Mouse (Mus musculus) neural tube, embryonic 12.5 days (tissue): Measurements from ENCODE around the gene Atf5. TPM values are rescaled to one million over a fixed set of nuclear protein-coding genes. Genes with fewer than 3 reads are reported as not detected.

ENCODE experiments used
- ATAC-seq: fragments of 200-750 bp; cut with Nextera tagmentation; 2 replicates; pipeline ENCODE4 v1.8.0; 2017; ENCODE audit warnings: low read depth, mild to moderate bottlenecking, moderate TSS enrichment, moderate library complexity; ENCODE audit not compliant: low FRiP score
- H3K27ac ChIP-seq: fragments of 300-500 bp; sonication (generic); 2 replicates; pipeline ENCODE4 v1.5.1; 2016
- H3K27me3 ChIP-seq: fragments of 300-500 bp; sonication (generic); replicated peaks from 2 replicates; pipeline ENCODE4 v1.6.1; 2016; ENCODE audit warnings: mild to moderate bottlenecking
- H3K36me3 ChIP-seq: fragments of 300-500 bp; sonication (generic); 2 replicates; pipeline ENCODE4 v1.6.1; 2016; ENCODE audit warnings: mild to moderate bottlenecking
- H3K4me1 ChIP-seq: fragments of 300-500 bp; sonication (generic); 2 replicates; pipeline ENCODE4 v1.6.1; 2016
- H3K4me2 ChIP-seq: fragments of 300-500 bp; sonication (generic); replicated peaks from 2 replicates; pipeline ENCODE4 v1.6.1; 2016; ENCODE audit warnings: mild to moderate bottlenecking
- H3K4me3 ChIP-seq: fragments of 300-500 bp; sonication (generic); 2 replicates; pipeline ENCODE4 v1.5.1; 2016
- H3K9ac ChIP-seq: fragments of 300-500 bp; sonication (generic); 2 replicates; pipeline ENCODE4 v1.6.1; 2016; ENCODE audit warnings: mild to moderate bottlenecking
- H3K9me3 ChIP-seq: fragments of 300-500 bp; sonication (generic); 2 replicates; pipeline ENCODE4 v1.6.1; 2016; ENCODE audit warnings: mild to moderate bottlenecking
- WGBS: fragments of 180-500 bp; shearing (Covaris S2); methylation state at CpG from one replicate; pipeline ENCODE4 v1.1.7; 2016; 5-methylcytosine and 5-hydroxymethylcytosine counted together
- polyA plus RNA-seq: library from polyadenylated mRNA; unstranded; fragments of >200 nt; fragmentation: Nextera tagmentation; extraction: Ambion mirVana; gene quantifications from 2 replicates; pipeline ENCODE4 v1.2.1, GENCODE M21; 2016

The Atf5 gene
- polyA plus RNA-seq, 1 experiment from 2014 or later: 4.8 TPM

GRCm38 (mm10) chr7:44847772-44848171 lies 31.3 kb upstream of the Atf5 start:
- H3K4me3 ChIP-seq: peak overlapping the region; percentile 84
- no peaks in the 10 kb centered on the region for H3K27me3 ChIP-seq
- no peak overlapping the region for H3K27ac ChIP-seq
- H3K4me2 ChIP-seq: peak overlapping the region; percentile 88
- ATAC-seq: no peak
- peaks cover 32% of the 10 kb centered on the region for H3K4me1 ChIP-seq
- H3K9ac ChIP-seq: peak overlapping the region; percentile 49
- peaks cover 46% of the 10 kb centered on the region for H3K36me3 ChIP-seq
- 82% methylated on average over 5 of the region's 5 CpGs for WGBS
- no peaks in the 10 kb centered on the region for H3K9me3 ChIP-seq

- 93% methylated on average over 7 of the region's 7 CpGs for WGBS
- peaks cover 30% of the 10 kb centered on the region for H3K4me1 ChIP-seq
- ATAC-seq: no peak
- H3K27ac ChIP-seq: no peak overlapping the region
- H3K4me3 ChIP-seq: no peak overlapping the region
- H3K4me2 ChIP-seq: no peak overlapping the region
- H3K36me3 ChIP-seq: peaks cover 52% of the 10 kb centered on the region
- peaks cover 7% of the 10 kb centered on the region; the same call in 1 of the 2 replicates for H3K27me3 ChIP-seq
- H3K9ac ChIP-seq: no peak overlapping the region
- H3K9me3 ChIP-seq: no peaks in the 10 kb centered on the region
Observed at GRCm38 (mm10) chr7:44846804-44847203, 30.3 kb upstream of the Atf5 start.

GRCm38 (mm10) chr7:44845006-44845405 lies 28.5 kb upstream of the Atf5 start:
- H3K36me3 ChIP-seq: peaks cover 66% of the 10 kb centered on the region
- no peak for ATAC-seq
- H3K4me2 ChIP-seq: no peak overlapping the region
- no peak overlapping the region for H3K27ac ChIP-seq
- WGBS: 93% methylated on average over 10 of the region's 10 CpGs
- H3K9me3 ChIP-seq: no peaks in the 10 kb centered on the region
- peaks cover 19% of the 10 kb centered on the region for H3K4me1 ChIP-seq
- no peak overlapping the region for H3K4me3 ChIP-seq
- no peak overlapping the region for H3K9ac ChIP-seq
- peaks cover 24% of the 10 kb centered on the region for H3K27me3 ChIP-seq

GRCm38 (mm10) chr7:44841825-44842463 lies 25.5 kb upstream of the Atf5 start:
- WGBS: 92% methylated on average over 8 of the region's 8 CpGs
- no peak overlapping the region for H3K27ac ChIP-seq
- H3K4me1 ChIP-seq: peaks cover 14% of the 10 kb centered on the region
- peaks cover 45% of the 10 kb centered on the region for H3K27me3 ChIP-seq
- H3K9ac ChIP-seq: no peak overlapping the region
- ATAC-seq: no peak
- no peak overlapping the region for H3K4me2 ChIP-seq
- no peak overlapping the region for H3K4me3 ChIP-seq
- H3K36me3 ChIP-seq: peaks cover 66% of the 10 kb centered on the region
- no peaks in the 10 kb centered on the region for H3K9me3 ChIP-seq

- no peak overlapping the region for H3K9ac ChIP-seq
- WGBS: 51% methylated on average over 14 of the region's 14 CpGs
Observed at GRCm38 (mm10) chr7:44840426-44840825, 24.0 kb upstream of the Atf5 start.

GRCm38 (mm10) chr7:44839491-44840191 lies 23.2 kb upstream of the Atf5 start:
- Histone ChIP-seq H3K9me3 (no peaks in the 10 kb centered on the region), H3K27ac (no peak overlapping the region), H3K36me3 (peaks cover 43% of the 10 kb centered on the region), H3K4me2 (peak overlapping the region; percentile 60), H3K9ac (peak overlapping the region; percentile 40; the same call in 1 of the 2 replicates), H3K4me1 (peaks cover 14% of the 10 kb centered on the region), H3K27me3 (peaks cover 45% of the 10 kb centered on the region), H3K4me3 (peak overlapping the region; percentile 23)
- 2% methylated on average over 58 of the region's 58 CpGs for WGBS
- peak; percentile 62 for ATAC-seq

More at GRCm38 (mm10) chr7:44840426-44840825, 24.0 kb upstream of the Atf5 start:
- H3K4me1 ChIP-seq: peaks cover 14% of the 10 kb centered on the region
- ATAC-seq: no peak
- H3K4me3 ChIP-seq: peak overlapping the region; percentile 23; the same call in 1 of the 2 replicates
- H3K9me3 ChIP-seq: no peaks in the 10 kb centered on the region
- H3K4me2 ChIP-seq: peak overlapping the region; percentile 60; the same call in 1 of the 2 replicates
- peaks cover 45% of the 10 kb centered on the region for H3K27me3 ChIP-seq
- peaks cover 51% of the 10 kb centered on the region for H3K36me3 ChIP-seq
- H3K27ac ChIP-seq: no peak overlapping the region

GRCm38 (mm10) chr7:44839171-44839490 lies 22.7 kb upstream of the Atf5 start:
- H3K9me3 ChIP-seq: no peaks in the 10 kb centered on the region
- H3K36me3 ChIP-seq: peaks cover 38% of the 10 kb centered on the region
- H3K27me3 ChIP-seq: peaks cover 45% of the 10 kb centered on the region
- ATAC-seq: peak; percentile 27
- 29% methylated on average over 11 of the region's 11 CpGs for WGBS
- peak overlapping the region; percentile 23 for H3K4me3 ChIP-seq
- no peak overlapping the region for H3K27ac ChIP-seq
- peaks cover 14% of the 10 kb centered on the region for H3K4me1 ChIP-seq
- peak overlapping the region; percentile 60 for H3K4me2 ChIP-seq
- H3K9ac ChIP-seq: peak overlapping the region; percentile 40; the same call in 1 of the 2 replicates

- H3K4me1 ChIP-seq: peaks cover 14% of the 10 kb centered on the region
- no peak overlapping the region for H3K4me3 ChIP-seq
- ATAC-seq: no peak
- 89% methylated on average over 6 of the region's 6 CpGs for WGBS
- H3K9ac ChIP-seq: no peak overlapping the region
- H3K27ac ChIP-seq: no peak overlapping the region
- no peak overlapping the region for H3K4me2 ChIP-seq
- peaks cover 27% of the 10 kb centered on the region for H3K36me3 ChIP-seq
- H3K9me3 ChIP-seq: no peaks in the 10 kb centered on the region
- H3K27me3 ChIP-seq: peaks cover 45% of the 10 kb centered on the region
Observed at GRCm38 (mm10) chr7:44838073-44838472, 21.6 kb upstream of the Atf5 start.

- Histone ChIP-seq H3K9ac (no peak overlapping the region), H3K27me3 (peaks cover 35% of the 10 kb centered on the region), H3K4me3 (no peak overlapping the region), H3K4me1 (peaks cover 14% of the 10 kb centered on the region), H3K27ac (no peak overlapping the region), H3K36me3 (peaks cover 19% of the 10 kb centered on the region), H3K9me3 (no peaks in the 10 kb centered on the region), H3K4me2 (no peak overlapping the region)
- ATAC-seq: no peak
- 85% methylated on average over 9 of the region's 9 CpGs for WGBS
Observed at GRCm38 (mm10) chr7:44836423-44837053, 20.1 kb upstream of the Atf5 start.

- Histone ChIP-seq H3K9me3 (no peaks in the 10 kb centered on the region), H3K27me3 (peaks cover 31% of the 10 kb centered on the region), H3K27ac (no peak overlapping the region), H3K4me1 (peaks cover 14% of the 10 kb centered on the region), H3K4me2 (no peak overlapping the region), H3K4me3 (no peak overlapping the region), H3K9ac (no peak overlapping the region), H3K36me3 (peaks cover 20% of the 10 kb centered on the region)
- ATAC-seq: no peak
- 44% methylated on average over 3 of the region's 3 CpGs for WGBS
Observed at GRCm38 (mm10) chr7:44836016-44836404, 19.6 kb upstream of the Atf5 start.

- H3K36me3 ChIP-seq: peaks cover 20% of the 10 kb centered on the region
- no peak for ATAC-seq
- no peak overlapping the region for H3K27ac ChIP-seq
- no peak overlapping the region for H3K4me3 ChIP-seq
- peaks cover 25% of the 10 kb centered on the region for H3K27me3 ChIP-seq
- 96% methylated on average over 1 of the region's 1 CpGs for WGBS
- no peak overlapping the region for H3K4me2 ChIP-seq
- peaks cover 14% of the 10 kb centered on the region for H3K4me1 ChIP-seq
- no peaks in the 10 kb centered on the region for H3K9me3 ChIP-seq
- no peak overlapping the region for H3K9ac ChIP-seq
Observed at GRCm38 (mm10) chr7:44835373-44836015, 19.0 kb upstream of the Atf5 start.

GRCm38 (mm10) chr7:44832763-44833162 lies 16.3 kb upstream of the Atf5 start:
- WGBS: 86% methylated on average over 4 of the region's 4 CpGs
- Histone ChIP-seq H3K4me3 (no peak overlapping the region), H3K27me3 (no peaks in the 10 kb centered on the region), H3K4me2 (no peak overlapping the region), H3K27ac (no peak overlapping the region), H3K36me3 (peaks cover 43% of the 10 kb centered on the region), H3K9ac (no peak overlapping the region), H3K9me3 (no peaks in the 10 kb centered on the region), H3K4me1 (no peaks in the 10 kb centered on the region)
- no peak for ATAC-seq
